Mouse (Mus musculus) neural tube, postnatal 0 days (tissue): ENCODE results near the gene Ap4b1. TPM values are rescaled to one million over a fixed set of nuclear protein-coding genes. Genes with fewer than 3 reads are reported as not detected.

Source experiments
- polyA plus RNA-seq: library from polyadenylated mRNA; unstranded; fragments of >200 nt; fragmentation: Nextera tagmentation; extraction: Ambion mirVana; gene quantifications from 2 replicates; pipeline ENCODE4 v1.2.1, GENCODE M21; 2015

Gene Ap4b1
- 16.9 and 17.9 TPM in 2 replicates for polyA plus RNA-seq

DNA sequence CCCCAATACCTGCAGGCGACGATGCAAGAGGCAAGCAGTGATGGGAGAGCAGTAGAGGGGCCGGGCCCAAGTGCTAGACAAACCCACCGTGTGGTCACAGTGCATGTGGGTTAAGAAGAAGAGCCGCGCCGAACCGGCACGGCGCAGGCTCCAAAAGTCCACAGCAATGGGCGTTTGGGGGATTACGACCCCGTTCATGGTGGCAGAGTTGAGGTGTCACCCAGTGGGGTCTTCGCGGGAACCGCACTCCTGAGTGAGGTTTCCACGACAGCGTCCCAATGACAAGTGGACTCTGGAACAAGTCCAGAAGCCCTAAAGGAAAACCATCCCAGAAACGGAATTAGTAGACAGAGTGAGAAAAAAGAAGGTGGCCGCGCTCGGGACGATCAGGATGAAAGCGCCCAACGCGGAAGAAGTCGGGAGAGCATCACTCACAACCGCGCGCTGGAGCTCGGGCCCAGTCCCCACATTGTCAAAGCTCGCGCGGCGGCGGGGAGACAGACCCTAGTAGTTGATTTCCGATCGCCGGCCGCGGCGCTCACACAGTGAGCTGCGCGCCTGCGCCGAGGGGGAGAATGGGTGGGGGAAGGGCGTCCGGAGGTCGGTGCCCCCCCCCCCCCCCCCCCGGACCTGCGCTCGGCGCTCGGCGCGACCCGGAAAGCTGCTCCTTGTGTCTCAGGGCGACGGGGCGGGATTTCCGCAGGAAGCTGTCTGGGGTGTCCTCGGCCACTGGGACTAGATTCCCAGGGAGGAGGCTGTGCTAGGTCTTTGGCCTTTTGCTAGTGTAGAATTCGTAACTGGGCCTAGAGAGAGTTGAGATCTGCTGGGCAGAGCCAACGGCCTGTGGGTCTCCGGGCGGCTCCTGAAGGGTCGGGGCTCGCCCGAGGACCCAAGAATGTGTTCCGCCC lies at the start of gene Ap4b1, which contains the start of the genes Dclre1b and Gm43064:
Gene Ap4b1 (plus strand): TSS at position 630 of the 908 bp plus-strand sequence.
Gene Dclre1b (minus strand): TSS at position 554 of the 908 bp plus-strand sequence.
Gene Gm43064 (plus strand): TSS at position 683 of the 908 bp plus-strand sequence.

DNA sequence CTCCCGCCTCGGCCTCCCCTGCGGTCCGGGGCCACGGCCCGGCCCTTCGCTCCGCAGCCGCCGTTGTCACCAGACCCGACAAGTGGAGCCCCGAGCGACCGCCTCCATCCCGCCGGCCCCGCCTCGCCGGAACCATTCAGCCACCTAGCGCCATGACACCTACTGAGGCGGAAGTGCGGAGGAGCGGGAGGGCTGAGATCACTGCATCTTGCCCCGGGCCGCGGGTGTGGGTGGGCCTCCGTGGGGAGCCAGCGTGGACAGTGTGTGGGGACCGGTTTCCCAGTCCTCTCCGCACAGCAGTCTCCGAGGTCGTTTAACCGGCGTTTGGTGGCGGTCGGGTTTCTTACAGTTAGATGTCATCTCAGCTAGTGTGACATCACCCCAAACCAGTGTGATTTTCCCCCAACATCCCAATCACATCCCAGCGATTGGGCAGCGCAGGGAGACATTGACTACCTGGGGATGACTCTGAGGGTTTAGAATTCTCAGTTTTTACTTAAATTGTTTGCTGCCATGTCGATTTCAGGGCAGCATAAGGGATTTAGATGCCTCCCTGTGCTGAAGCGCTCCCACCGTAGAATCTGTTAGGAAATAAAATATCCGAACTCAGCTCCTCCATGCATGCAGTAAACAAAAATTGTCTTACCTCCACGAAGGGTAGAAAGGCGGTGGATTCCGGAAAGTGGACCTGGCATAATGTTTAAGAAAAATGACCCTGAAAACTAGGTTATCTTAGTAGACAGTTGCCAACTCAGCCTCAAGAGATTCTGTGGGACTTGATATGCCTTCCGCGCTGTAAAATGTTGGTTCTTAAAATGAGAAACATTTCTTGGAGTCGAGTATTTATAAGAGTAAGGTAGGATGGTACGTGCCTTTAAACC lies 17.9 kb upstream of the Ap4b1 start, which contains the start of gene Hipk1:
Gene Hipk1 (minus strand): TSS at position 334 of the 881 bp plus-strand sequence.

DNA sequence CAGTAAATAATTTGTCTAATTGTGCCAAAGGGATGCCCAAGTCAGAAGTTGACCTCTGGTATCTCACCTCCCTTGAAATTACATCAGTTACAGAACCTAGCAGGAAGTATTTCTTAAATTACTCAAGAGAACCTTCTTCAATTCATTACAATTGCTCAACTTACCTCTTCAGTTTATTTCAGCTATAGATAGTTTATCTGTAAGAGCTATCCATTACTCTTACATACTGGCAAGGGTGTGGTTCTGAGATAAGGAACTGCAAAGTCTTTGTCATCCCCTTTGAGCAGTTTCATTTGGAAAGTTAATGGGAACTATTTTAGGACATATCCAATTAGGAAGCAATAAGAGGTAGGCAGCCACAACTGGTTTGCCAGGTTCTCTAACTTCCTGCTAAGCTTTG lies 23.1 kb downstream of the Ap4b1 start, which contains the start of gene Bcl2l15:
Gene Bcl2l15 (plus strand): TSS at position 176 of the 400 bp plus-strand sequence.

DNA sequence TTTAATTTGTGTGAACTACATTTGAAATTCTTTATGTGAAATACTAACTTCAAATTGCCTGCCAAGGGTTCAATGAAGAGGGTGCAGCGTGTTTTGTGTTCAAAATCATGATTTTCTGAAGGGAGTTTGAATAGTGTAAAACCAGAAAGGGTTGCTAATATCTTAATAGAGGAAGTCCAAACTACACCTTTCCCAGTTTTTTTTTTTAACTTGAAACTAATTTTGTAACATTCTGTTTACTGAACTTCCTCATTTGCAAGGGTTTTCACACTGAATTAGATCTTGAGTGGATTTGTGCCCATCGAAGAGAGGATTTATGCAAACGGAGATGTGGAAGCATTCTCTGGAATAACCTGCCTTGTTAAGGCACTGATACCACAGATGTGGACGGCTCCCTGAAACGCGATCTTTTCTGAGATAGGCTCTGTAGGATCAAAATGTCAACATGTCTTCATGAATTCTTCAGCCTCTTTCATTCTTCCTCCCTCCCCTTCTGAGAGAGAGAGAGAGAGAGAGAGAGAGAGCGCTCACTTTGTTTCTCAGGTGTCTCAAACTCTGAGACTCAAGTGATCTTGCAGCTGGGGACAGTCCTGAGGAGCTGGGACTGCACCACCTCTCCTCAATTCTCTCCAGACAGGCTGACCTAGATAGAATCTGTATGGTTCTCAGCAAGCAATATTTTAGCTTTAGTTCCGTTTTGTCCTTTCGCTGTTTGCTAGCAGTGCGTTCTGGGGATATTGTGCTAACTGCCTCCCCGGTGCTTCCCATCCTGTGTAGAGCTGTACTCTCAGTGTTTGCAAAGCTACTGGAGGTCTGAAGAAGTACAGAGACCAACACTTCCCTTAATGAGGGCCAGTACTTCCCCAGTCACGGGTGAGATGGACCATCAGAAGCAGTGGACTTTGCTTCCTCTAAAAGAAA lies 49.8 kb downstream of the Ap4b1 start, which contains the start of gene Ptpn22:
Gene Ptpn22 (plus strand): TSS at position 915 of the 921 bp plus-strand sequence.

Other genes starting within 250 kb of the Ap4b1 start
- 10.3 and 10.7 TPM in 2 replicates for gene Syt6, start 234.3 kb upstream of the Ap4b1 start, polyA plus RNA-seq
- 0.18 and 0.22 TPM in 2 replicates for gene Atg4a-ps, start 163.5 kb upstream of the Ap4b1 start, polyA plus RNA-seq
- gene Olfml3, start 71.5 kb upstream of the Ap4b1 start, polyA plus RNA-seq: 18.2 and 20.7 TPM in 2 replicates
- not detected in 2 replicates for gene Gm10964, start 70.2 kb upstream of the Ap4b1 start, polyA plus RNA-seq
- gene Hipk1, start 18.0 kb upstream of the Ap4b1 start, polyA plus RNA-seq: 7.8 and 9.3 TPM in 2 replicates
- gene Dclre1b, start 76 bp upstream of the Ap4b1 start, polyA plus RNA-seq: 19.0 and 21.3 TPM in 2 replicates
- gene Gm43064, start 53 bp downstream of the Ap4b1 start, polyA plus RNA-seq: 0.08 and 0.11 TPM in 2 replicates
- gene Bcl2l15, start 23.1 kb downstream of the Ap4b1 start, polyA plus RNA-seq: 0.15 and 0.37 TPM in 2 replicates
- 0.51 and 0.57 TPM in 2 replicates for gene Ptpn22, start 50.3 kb downstream of the Ap4b1 start, polyA plus RNA-seq
- gene Rsbn1, start 104.6 kb downstream of the Ap4b1 start, polyA plus RNA-seq: 15.4 and 15.7 TPM in 2 replicates
- gene Phtf1, start 158.6 kb downstream of the Ap4b1 start, polyA plus RNA-seq: 21.3 and 23.5 TPM in 2 replicates